Mouse (Mus musculus): ENCODE measurements around the gene Zfp36.

Zfp36 gene

DNA sequence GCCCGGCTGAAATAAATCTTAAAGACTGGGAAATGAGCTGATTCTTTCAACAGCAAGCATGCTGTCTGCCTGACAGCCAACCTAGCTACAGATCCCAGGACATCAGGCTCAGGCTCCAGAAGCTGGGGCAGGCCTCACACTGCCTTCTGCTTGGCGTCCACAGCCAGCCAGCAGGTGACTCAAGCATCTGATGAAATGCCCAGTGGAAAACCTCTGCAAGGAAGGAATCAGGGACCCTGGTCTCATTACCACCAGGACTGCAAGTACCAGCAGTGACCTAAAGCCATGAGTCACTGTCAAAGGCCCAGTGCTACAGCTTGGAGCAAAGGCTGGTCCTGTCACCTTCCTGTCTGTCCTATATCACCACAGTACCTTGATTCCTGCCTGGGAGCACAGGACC, 44.6 kb downstream of the Zfp36 start:
- DNase-seq = no peak

DNA sequence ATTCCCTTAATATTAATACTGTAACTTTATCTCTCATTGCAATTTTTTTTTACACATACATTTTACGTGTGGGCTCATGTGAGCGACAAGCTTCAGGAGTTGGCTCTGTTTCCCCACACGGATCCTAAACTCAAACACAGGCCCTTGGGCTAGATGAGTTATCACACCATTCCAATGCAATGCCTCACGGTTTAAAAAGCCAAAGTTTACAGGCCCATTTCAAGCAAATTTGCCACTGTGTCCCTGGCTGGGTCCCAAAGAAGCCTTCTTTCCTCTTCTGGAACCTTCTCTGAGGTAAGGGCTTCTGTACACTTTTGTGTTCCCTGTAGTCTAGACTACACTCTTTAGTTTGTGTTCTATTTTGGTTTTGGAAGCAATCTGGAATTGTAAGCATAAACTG, 45.5 kb downstream of the Zfp36 start:
- no peak for DNase-seq

DNA sequence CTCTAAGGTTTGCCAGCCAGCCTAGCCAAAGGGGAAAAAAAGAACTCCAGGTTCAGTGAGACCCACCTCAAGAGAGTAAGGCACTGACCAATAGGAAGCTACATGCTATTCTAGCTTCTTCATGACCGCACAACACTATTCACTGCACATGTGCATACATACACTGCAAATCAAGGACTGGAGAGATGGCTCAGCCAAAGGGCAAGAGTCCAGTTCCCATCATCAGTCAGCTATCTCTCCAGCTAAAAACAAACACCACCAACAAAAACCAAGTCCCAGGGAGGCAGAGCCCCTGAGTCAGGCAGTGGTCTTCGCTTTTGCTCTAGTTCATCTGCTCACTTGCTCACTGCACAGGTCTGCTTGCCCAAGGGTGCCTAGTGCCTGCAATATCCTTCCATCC, 51.8 kb downstream of the Zfp36 start:
- DNase-seq = no peak
